Mouse (Mus musculus): ENCODE results near the gene Fbxo24. TPM values are rescaled to one million over a fixed set of nuclear protein-coding genes. Genes with fewer than 3 reads are reported as not detected.

Fbxo24 gene
- polyA plus RNA-seq, 1 experiment from 2014 or later = 0.12 TPM

- Histone ChIP-seq H3K9ac (peak overlapping the region; percentile 31; the same call in 1 of the 2 replicates), H3K4me2 (replicated peaks) (no peak overlapping the region; the same call in 1 of the 2 replicates), H3K27me3 (ENCODE audit: control insufficient read depth, insufficient read depth, low read length) (peaks cover 12% of the 10 kb centered on the region; the same call in 1 of the 2 replicates), H3K27ac (0 out of 2 replicates have a peak overlapping the region, but pooled peaks have one; percentile 26), H3K36me3 (replicated peaks; ENCODE audit: control insufficient read depth, insufficient read depth) (no peaks in the 10 kb centered on the region), H3K4me1 (replicated peaks; ENCODE audit: control insufficient read depth, insufficient read depth, low read length) (0 out of 2 replicates have a peak, but pooled peaks cover 7% of the 10 kb centered on the region), H3K4me3 (replicated peaks; ENCODE audit: low read length) (no peak overlapping the region), H3K9me3 (ENCODE audit: control insufficient read depth, low read length) (no peaks in the 10 kb centered on the region)
- WGBS = 32% methylated on average over 6 of the region's 6 CpGs
- no peak for DNase-seq (ENCODE audit: low spot score)
- ATAC-seq (ENCODE audit: low FRiP score) = no peak
Measured at GRCm38 (mm10) chr5:137611245-137611602, 17.6 kb downstream of the Fbxo24 start.

- Histone ChIP-seq H3K27ac (0 out of 2 replicates have a peak overlapping the region, but pooled peaks have one; percentile 26), H3K4me2 (replicated peaks) (peak overlapping the region; percentile 12; the same call in 1 of the 2 replicates), H3K27me3 (ENCODE audit: control insufficient read depth, insufficient read depth, low read length) (peaks cover 12% of the 10 kb centered on the region; the same call in 1 of the 2 replicates), H3K4me1 (replicated peaks; ENCODE audit: control insufficient read depth, insufficient read depth, low read length) (0 out of 2 replicates have a peak, but pooled peaks cover 7% of the 10 kb centered on the region), H3K9me3 (ENCODE audit: control insufficient read depth, low read length) (no peaks in the 10 kb centered on the region), H3K36me3 (replicated peaks; ENCODE audit: control insufficient read depth, insufficient read depth) (no peaks in the 10 kb centered on the region), H3K4me3 (replicated peaks; ENCODE audit: low read length) (no peak overlapping the region; the same call in 1 of the 2 replicates), H3K9ac (peak overlapping the region; percentile 31; the same call in 1 of the 2 replicates)
- ATAC-seq (ENCODE audit: low FRiP score) = no peak
- DNase-seq (ENCODE audit: low spot score) = no peak
- WGBS = 24% methylated on average over 10 of the region's 12 CpGs
Measured at GRCm38 (mm10) chr5:137610548-137611244, 18.1 kb downstream of the Fbxo24 start.

GRCm38 (mm10) chr5:137610056-137610455, 18.7 kb downstream of the Fbxo24 start:
- DNase-seq (ENCODE audit: low spot score) (no peak), ATAC-seq (ENCODE audit: low FRiP score) (no peak)
- Histone ChIP-seq H3K36me3 (replicated peaks; ENCODE audit: control insufficient read depth, insufficient read depth) (no peaks in the 10 kb centered on the region), H3K27ac (no peak overlapping the region), H3K9ac (no peak overlapping the region), H3K4me3 (replicated peaks; ENCODE audit: low read length) (no peak overlapping the region; the same call in 1 of the 2 replicates), H3K4me1 (replicated peaks; ENCODE audit: control insufficient read depth, insufficient read depth, low read length) (0 out of 2 replicates have a peak, but pooled peaks cover 7% of the 10 kb centered on the region), H3K27me3 (ENCODE audit: control insufficient read depth, insufficient read depth, low read length) (peaks cover 12% of the 10 kb centered on the region; the same call in 1 of the 2 replicates), H3K4me2 (replicated peaks) (peak overlapping the region; percentile 12; the same call in 1 of the 2 replicates), H3K9me3 (ENCODE audit: control insufficient read depth, low read length) (no peaks in the 10 kb centered on the region)
- WGBS = 81% methylated on average over 4 of the region's 4 CpGs

- ATAC-seq (ENCODE audit: low FRiP score) (no peak), DNase-seq (ENCODE audit: low spot score) (no peak)
- H3K4me3 ChIP-seq (replicated peaks; ENCODE audit: low read length) = no peak overlapping the region
- no peaks in the 10 kb centered on the region for H3K9me3 ChIP-seq (ENCODE audit: control insufficient read depth, low read length)
- H3K27me3 ChIP-seq (ENCODE audit: control insufficient read depth, insufficient read depth, low read length) = peaks cover 12% of the 10 kb centered on the region; the same call in 1 of the 2 replicates
- H3K4me1 ChIP-seq (replicated peaks; ENCODE audit: control insufficient read depth, insufficient read depth, low read length) = 0 out of 2 replicates have a peak, but pooled peaks cover 7% of the 10 kb centered on the region
- no peak overlapping the region for H3K27ac ChIP-seq
- no peaks in the 10 kb centered on the region for H3K36me3 ChIP-seq (replicated peaks; ENCODE audit: control insufficient read depth, insufficient read depth)
- H3K9ac ChIP-seq = no peak overlapping the region
- H3K4me2 ChIP-seq (replicated peaks) = no peak overlapping the region
- WGBS = 56% methylated on average over 3 of the region's 3 CpGs
Measured at GRCm38 (mm10) chr5:137609292-137609691, 19.5 kb downstream of the Fbxo24 start.

DNA sequence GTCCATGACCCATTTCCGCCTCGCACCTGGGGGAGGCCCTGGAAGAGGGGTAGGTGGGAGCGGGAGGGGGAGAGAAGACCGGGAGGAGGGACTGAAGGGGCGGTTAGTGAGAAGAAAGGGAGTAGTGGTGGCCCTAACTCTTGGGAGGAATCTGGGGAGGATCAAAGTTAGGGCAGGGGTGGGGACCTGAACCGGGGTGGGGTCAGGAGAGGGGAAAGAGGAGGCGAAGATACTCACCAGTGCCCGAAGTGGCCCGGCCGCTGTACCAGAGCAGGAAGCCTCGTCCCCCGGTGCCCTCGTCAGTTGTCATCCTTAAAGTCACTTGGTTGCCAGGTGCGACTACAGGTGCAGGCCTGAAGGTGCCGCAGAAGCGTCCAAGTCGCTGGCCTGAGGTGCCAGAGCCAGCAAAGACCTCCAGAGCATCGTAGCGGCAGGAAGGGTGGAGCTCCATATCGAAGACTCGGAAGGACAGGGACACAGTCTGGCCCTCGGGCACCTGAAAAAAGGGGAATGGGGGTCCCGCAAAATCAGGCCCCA, 20.1 kb downstream of the Fbxo24 start:
- ATAC-seq (ENCODE audit: low FRiP score) = no peak
- Histone ChIP-seq H3K4me2 (replicated peaks) (peak overlapping the region; percentile 43), H3K9ac (no peak overlapping the region), H3K27ac (no peak overlapping the region), H3K27me3 (ENCODE audit: control insufficient read depth, insufficient read depth, low read length) (peaks cover 12% of the 10 kb centered on the region; the same call in 1 of the 2 replicates), H3K4me3 (replicated peaks; ENCODE audit: low read length) (no peak overlapping the region; the same call in 1 of the 2 replicates), H3K4me1 (replicated peaks; ENCODE audit: control insufficient read depth, insufficient read depth, low read length) (0 out of 2 replicates have a peak, but pooled peaks cover 7% of the 10 kb centered on the region), H3K9me3 (ENCODE audit: control insufficient read depth, low read length) (no peaks in the 10 kb centered on the region), H3K36me3 (replicated peaks; ENCODE audit: control insufficient read depth, insufficient read depth) (no peaks in the 10 kb centered on the region)
- DNase-seq (ENCODE audit: low spot score) = no peak
- 17% methylated on average over 23 of the region's 23 CpGs for WGBS

DNA sequence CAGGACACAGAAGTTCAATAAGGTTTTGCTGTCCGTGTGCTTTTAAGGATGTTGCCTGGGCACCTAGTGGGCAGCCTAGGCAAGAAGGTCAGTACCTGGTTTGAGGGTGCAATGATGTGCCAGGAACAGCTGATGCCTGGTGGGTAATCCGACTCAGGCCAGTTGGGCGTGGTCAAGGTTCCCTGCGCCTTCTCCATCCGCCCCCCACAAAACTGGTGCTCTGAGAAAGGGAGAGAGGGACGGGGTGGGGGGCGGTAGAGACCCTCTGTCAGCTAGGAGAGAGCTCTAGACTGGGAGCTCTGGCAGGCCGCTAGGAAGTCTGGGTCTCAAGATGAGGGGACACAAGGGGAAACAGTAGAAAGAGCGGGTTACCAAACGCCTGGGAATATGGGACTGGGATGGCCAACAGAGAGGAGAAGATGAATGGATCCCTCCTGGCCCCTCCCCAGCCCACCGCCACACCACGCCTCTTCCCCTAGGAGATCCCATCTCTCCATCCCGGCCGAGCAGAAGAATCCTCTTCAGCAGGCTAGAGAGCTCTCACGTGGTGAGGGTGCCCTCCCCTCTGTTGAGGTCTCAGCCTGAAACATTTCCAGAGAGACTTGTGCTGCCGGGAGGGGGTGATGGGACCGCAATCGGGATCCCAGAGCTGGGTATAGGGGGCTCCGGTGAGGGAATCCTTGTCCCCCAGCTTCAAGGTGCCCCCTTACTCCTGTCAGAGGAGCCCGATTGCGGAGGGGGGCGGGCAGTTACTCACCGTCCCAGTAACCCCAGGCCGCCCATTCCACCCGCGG, 20.7 kb downstream of the Fbxo24 start:
- no peak overlapping the region; the same call in 1 of the 2 replicates for H3K4me3 ChIP-seq (replicated peaks; ENCODE audit: low read length)
- 0 out of 2 replicates have a peak, but pooled peaks cover 7% of the 10 kb centered on the region for H3K4me1 ChIP-seq (replicated peaks; ENCODE audit: control insufficient read depth, insufficient read depth, low read length)
- no peak for ATAC-seq (ENCODE audit: low FRiP score)
- peak overlapping the region; percentile 43 for H3K4me2 ChIP-seq (replicated peaks)
- H3K27ac ChIP-seq = no peak overlapping the region
- no peaks in the 10 kb centered on the region for H3K36me3 ChIP-seq (replicated peaks; ENCODE audit: control insufficient read depth, insufficient read depth)
- no peak overlapping the region; the same call in 1 of the 2 replicates for H3K9ac ChIP-seq
- peaks cover 12% of the 10 kb centered on the region; the same call in 1 of the 2 replicates for H3K27me3 ChIP-seq (ENCODE audit: control insufficient read depth, insufficient read depth, low read length)
- WGBS = 11% methylated on average over 26 of the region's 26 CpGs
- no peak for DNase-seq (ENCODE audit: low spot score)
- no peaks in the 10 kb centered on the region for H3K9me3 ChIP-seq (ENCODE audit: control insufficient read depth, low read length)

DNA sequence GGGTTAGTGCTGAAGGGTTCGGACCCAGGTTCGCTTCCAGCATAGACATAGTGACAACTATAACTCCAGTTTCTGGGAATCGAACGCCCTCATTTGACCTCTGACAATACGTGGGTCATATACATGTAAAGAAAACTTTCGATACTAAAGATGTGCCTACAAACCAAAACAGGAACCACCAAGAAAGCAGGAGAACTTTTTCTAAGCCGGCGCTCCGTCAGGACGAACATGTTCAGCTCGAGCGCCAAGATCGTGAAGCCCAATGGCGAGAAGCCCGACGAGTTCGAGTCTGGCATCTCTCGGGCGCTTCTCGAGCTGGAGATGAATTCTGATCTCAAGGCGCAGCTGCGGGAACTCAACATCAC, 27.5 kb downstream of the Fbxo24 start:
- under 1% methylated on average over 22 of the region's 22 CpGs for WGBS
- Histone ChIP-seq H3K4me3 (replicated peaks; ENCODE audit: low read length) (peak overlapping the region; percentile 61), H3K9me3 (ENCODE audit: control insufficient read depth, low read length) (no peaks in the 10 kb centered on the region), H3K36me3 (replicated peaks; ENCODE audit: control insufficient read depth, insufficient read depth) (peaks cover 12% of the 10 kb centered on the region; the same call in 1 of the 2 replicates), H3K4me1 (replicated peaks; ENCODE audit: control insufficient read depth, insufficient read depth, low read length) (peaks cover 12% of the 10 kb centered on the region), H3K27ac (no peak overlapping the region), H3K9ac (peak overlapping the region; percentile 32), H3K27me3 (ENCODE audit: control insufficient read depth, insufficient read depth, low read length) (no peaks in the 10 kb centered on the region), H3K4me2 (replicated peaks) (peak overlapping the region; percentile 83)
- DNase-seq (ENCODE audit: low spot score) (peak; percentile 39), ATAC-seq (ENCODE audit: low FRiP score) (no peak)

GRCm38 (mm10) chr5:137600619-137601364, 28.0 kb downstream of the Fbxo24 start, which contains the start of gene Mospd3:
Mospd3 (minus strand) TSS chr5:137601058.
- WGBS = under 1% methylated on average over 41 of the region's 41 CpGs
- H3K4me1 ChIP-seq (replicated peaks; ENCODE audit: control insufficient read depth, insufficient read depth, low read length) = peaks cover 12% of the 10 kb centered on the region
- H3K9me3 ChIP-seq (ENCODE audit: control insufficient read depth, low read length) = no peaks in the 10 kb centered on the region
- no peaks in the 10 kb centered on the region for H3K27me3 ChIP-seq (ENCODE audit: control insufficient read depth, insufficient read depth, low read length)
- H3K27ac ChIP-seq = peak within 1 kb of the TSS; percentile 83
- peaks cover 12% of the 10 kb centered on the region; the same call in 1 of the 2 replicates for H3K36me3 ChIP-seq (replicated peaks; ENCODE audit: control insufficient read depth, insufficient read depth)
- H3K4me3 ChIP-seq (replicated peaks; ENCODE audit: low read length) = peak within 1 kb of the TSS; percentile 61
- peak within 1 kb of the TSS; percentile 83 for H3K4me2 ChIP-seq (replicated peaks)
- peak within 1 kb of the TSS; percentile 82 for H3K9ac ChIP-seq
- DNase-seq (ENCODE audit: low spot score) (peak; percentile 94), ATAC-seq (ENCODE audit: low FRiP score) (peak; percentile 95)
